Mouse (Mus musculus): ENCODE results near the gene Tfap4. TPM values are rescaled to one million over a fixed set of nuclear protein-coding genes. Genes with fewer than 3 reads are reported as not detected.

The Tfap4 gene
- polyA plus RNA-seq, 2 experiments = 19.6 to 29.9 TPM

DNA sequence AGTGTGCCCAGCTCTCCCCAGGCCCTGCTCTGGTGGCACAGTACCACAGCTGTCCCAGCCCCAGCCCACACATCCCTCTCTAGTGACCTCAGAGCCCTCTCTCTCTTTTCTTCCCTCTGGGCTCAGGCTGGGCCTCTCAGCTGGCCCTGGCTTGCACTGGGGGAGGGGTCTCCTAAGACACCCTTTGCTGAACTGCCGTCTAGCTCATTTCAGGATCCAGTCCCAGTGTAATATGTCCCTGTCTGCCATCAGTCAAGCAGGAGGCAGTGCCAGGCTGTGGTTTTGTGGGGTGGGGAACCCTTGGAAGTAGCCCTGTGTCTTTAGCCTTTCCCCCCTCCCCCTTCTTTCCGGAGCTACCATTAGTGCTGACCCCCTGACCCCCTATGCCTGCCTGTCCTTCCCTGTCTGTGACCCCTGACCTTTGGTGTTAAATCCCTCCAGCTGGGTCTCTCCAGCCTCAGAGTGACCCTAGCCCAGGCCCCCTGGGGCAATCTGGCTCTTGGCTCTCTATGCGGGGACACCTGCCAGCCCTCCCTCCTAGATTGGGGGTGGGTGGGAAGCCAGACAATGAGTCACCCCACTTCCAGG, 36.6 kb upstream of the Tfap4 start:
- ATAC-seq (ENCODE audit: low FRiP score, low read depth) = no peak
- Histone ChIP-seq H3K4me3 (replicated peaks; ENCODE audit: low read length) (peak overlapping the region; percentile 90), H3K9ac (ENCODE audit: low read depth, low read length, severe bottlenecking) (peak overlapping the region; percentile 96), H3K27ac (replicated peaks; ENCODE audit: low read depth, low read length) (peak overlapping the region; percentile 9; the same call in 1 of the 2 replicates), H3K27me3 (ENCODE audit: control insufficient read depth, insufficient read depth, low read length) (no peaks in the 10 kb centered on the region), H3K4me1 (ENCODE audit: control insufficient read depth, insufficient read depth, low read length) (peaks cover 59% of the 10 kb centered on the region), H3K4me2 (replicated peaks; ENCODE audit: low read depth, low read length, severe bottlenecking) (peak overlapping the region; percentile 95), H3K36me3 (ENCODE audit: control insufficient read depth, insufficient read depth, low read length) (0 out of 2 replicates have a peak, but pooled peaks cover 5% of the 10 kb centered on the region), H3K9me3 (ENCODE audit: control insufficient read depth, low read length) (no peaks in the 10 kb centered on the region)
- WGBS = 3% methylated on average over 3 of the region's 3 CpGs
- TF ChIP-seq POLR2A (IDR thresholded peaks at IDR 0.05; ENCODE audit: borderline replicate concordance, extremely low read depth, insufficient read depth, insufficient read length) = no peak
- no peak for DNase-seq (ENCODE audit: low spot score)

GRCm38 (mm10) chr16:4595527-4595963, 35.9 kb upstream of the Tfap4 start:
- DNase-seq (ENCODE audit: low spot score) (no peak), ATAC-seq (ENCODE audit: low FRiP score, low read depth) (no peak)
- Histone ChIP-seq H3K4me1 (ENCODE audit: control insufficient read depth, insufficient read depth, low read length) (peaks cover 59% of the 10 kb centered on the region), H3K36me3 (ENCODE audit: control insufficient read depth, insufficient read depth, low read length) (peaks cover 9% of the 10 kb centered on the region), H3K4me3 (replicated peaks; ENCODE audit: low read length) (peak overlapping the region; percentile 90), H3K4me2 (replicated peaks; ENCODE audit: low read depth, low read length, severe bottlenecking) (peak overlapping the region; percentile 95), H3K9me3 (ENCODE audit: control insufficient read depth, low read length) (no peaks in the 10 kb centered on the region), H3K27ac (replicated peaks; ENCODE audit: low read depth, low read length) (peak overlapping the region; percentile 91), H3K27me3 (ENCODE audit: control insufficient read depth, insufficient read depth, low read length) (no peaks in the 10 kb centered on the region), H3K9ac (ENCODE audit: low read depth, low read length, severe bottlenecking) (peak overlapping the region; percentile 96)
- no peak for TF ChIP-seq POLR2A (IDR thresholded peaks at IDR 0.05; ENCODE audit: borderline replicate concordance, extremely low read depth, insufficient read depth, insufficient read length)
- 0% methylated on average over 5 of the region's 5 CpGs for WGBS

DNA sequence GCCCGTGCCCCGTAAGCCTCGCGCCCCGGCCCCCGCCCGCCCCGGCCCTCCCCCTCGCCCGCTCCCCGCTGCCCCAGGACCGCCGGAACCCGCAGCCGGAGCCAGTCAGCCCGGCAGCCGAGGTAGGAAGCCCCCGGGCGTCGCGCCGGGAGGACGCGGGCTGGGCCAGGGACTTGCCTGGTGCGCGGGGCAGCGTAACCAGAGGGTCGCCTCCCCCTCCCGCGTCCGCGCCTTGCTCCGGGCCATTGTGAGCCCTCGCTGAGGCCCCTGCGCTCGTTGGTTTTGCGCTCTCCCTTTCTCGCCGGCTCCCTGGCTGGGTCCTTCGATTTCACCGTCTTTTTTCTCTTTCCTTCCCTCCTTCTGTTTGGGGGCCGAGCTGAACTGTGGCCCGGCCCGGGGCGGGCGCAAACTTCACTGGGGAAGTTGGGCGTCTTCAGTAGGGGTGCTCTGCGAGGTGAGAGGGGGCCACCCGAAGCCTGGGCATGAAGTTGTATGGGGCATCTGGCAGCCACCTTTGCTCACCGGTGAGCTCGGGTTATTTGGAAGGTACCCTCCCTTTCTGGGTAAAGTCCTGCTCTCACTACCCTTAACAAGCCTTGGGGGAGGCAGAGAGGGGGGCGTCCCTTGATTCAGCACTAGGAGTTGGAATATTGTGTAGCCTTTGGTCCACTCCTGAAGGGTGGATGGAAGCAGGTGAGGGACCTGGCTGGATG, 35.3 kb upstream of the Tfap4 start:
- H3K4me2 ChIP-seq (replicated peaks; ENCODE audit: low read depth, low read length, severe bottlenecking) = peak overlapping the region; percentile 95
- H3K27me3 ChIP-seq (ENCODE audit: control insufficient read depth, insufficient read depth, low read length) = no peaks in the 10 kb centered on the region
- H3K9ac ChIP-seq (ENCODE audit: low read depth, low read length, severe bottlenecking) = peak overlapping the region; percentile 96
- ATAC-seq (ENCODE audit: low FRiP score, low read depth) (peak; percentile 28), DNase-seq (ENCODE audit: low spot score) (no peak)
- TF ChIP-seq POLR2A (IDR thresholded peaks at IDR 0.05; ENCODE audit: borderline replicate concordance, extremely low read depth, insufficient read depth, insufficient read length) = no peak
- WGBS = under 1% methylated on average over 24 of the region's 52 CpGs
- peaks cover 13% of the 10 kb centered on the region for H3K36me3 ChIP-seq (ENCODE audit: control insufficient read depth, insufficient read depth, low read length)
- H3K27ac ChIP-seq (replicated peaks; ENCODE audit: low read depth, low read length) = peak overlapping the region; percentile 91
- H3K9me3 ChIP-seq (ENCODE audit: control insufficient read depth, low read length) = no peaks in the 10 kb centered on the region
- H3K4me1 ChIP-seq (ENCODE audit: control insufficient read depth, insufficient read depth, low read length) = peaks cover 57% of the 10 kb centered on the region
- peak overlapping the region; percentile 90 for H3K4me3 ChIP-seq (replicated peaks; ENCODE audit: low read length)

DNA sequence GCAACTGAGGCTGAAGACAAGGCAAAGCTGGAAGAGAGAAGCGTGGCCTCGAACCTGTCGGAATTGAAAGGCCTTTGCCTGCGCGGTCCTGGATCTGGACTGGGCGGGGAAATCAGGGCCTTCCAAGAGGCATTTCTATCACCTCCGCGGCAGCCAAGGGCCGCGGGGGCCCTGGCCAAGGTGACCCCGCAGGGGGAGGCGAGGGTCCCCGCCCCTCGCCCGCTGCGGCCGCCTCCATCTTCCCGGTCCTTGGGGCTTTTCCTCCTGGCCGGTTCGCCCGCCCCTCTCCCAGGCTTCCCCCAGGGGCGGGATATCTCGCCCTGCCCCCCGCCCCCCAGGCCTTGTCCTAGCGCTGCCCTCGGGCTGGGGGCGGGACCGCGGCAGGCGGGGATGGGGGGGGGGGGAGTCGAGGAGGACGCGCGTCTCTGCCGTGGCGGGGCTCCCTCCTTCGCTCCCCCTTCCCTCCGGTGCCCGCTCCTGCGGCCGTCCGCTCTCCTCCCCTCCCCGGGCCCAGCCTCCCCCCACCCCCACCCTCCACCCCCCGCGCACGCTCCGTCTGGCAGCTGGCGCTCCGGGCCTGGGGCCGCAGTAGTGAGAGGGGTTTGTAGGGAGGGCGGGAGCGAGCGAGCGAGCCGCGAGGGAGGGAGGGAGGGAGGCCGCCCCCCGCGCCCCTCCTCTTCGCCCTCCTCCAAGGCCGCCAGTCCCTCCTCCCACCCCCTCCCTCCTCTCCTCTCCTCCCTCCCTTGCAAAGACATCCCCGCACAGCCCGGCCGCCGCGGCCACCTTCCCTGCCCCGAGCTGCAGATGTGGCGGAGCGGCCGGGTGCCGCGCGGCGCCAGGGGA, 34.5 kb upstream of the Tfap4 start, which contains the start of gene Glis2:
Gene Glis2, plus strand, starts transcription at position 743 of the 843 bp plus-strand sequence.
- Histone ChIP-seq H3K9ac (ENCODE audit: low read depth, low read length, severe bottlenecking) (peak within 1 kb of the TSS; percentile 96), H3K27me3 (ENCODE audit: control insufficient read depth, insufficient read depth, low read length) (no peaks in the 10 kb centered on the region), H3K36me3 (ENCODE audit: control insufficient read depth, insufficient read depth, low read length) (peaks cover 20% of the 10 kb centered on the region), H3K9me3 (ENCODE audit: control insufficient read depth, low read length) (no peaks in the 10 kb centered on the region), H3K4me1 (ENCODE audit: control insufficient read depth, insufficient read depth, low read length) (peaks cover 50% of the 10 kb centered on the region), H3K4me2 (replicated peaks; ENCODE audit: low read depth, low read length, severe bottlenecking) (peak within 1 kb of the TSS; percentile 95), H3K4me3 (replicated peaks; ENCODE audit: low read length) (peak within 1 kb of the TSS; percentile 90), H3K27ac (replicated peaks; ENCODE audit: low read depth, low read length) (peak within 1 kb of the TSS; percentile 91)
- TF ChIP-seq POLR2A (IDR thresholded peaks at IDR 0.05; ENCODE audit: borderline replicate concordance, extremely low read depth, insufficient read depth, insufficient read length) = 0 out of 2 replicates have a peak, but pooled peaks have one; percentile 35
- DNase-seq (ENCODE audit: low spot score) (peak; percentile 92), ATAC-seq (ENCODE audit: low FRiP score, low read depth) (peak; percentile 92)
- WGBS = 0% methylated on average over 9 of the region's 74 CpGs

Measured in limb, embryonic 14.5 days (tissue).